In the genomic region with DNA sequence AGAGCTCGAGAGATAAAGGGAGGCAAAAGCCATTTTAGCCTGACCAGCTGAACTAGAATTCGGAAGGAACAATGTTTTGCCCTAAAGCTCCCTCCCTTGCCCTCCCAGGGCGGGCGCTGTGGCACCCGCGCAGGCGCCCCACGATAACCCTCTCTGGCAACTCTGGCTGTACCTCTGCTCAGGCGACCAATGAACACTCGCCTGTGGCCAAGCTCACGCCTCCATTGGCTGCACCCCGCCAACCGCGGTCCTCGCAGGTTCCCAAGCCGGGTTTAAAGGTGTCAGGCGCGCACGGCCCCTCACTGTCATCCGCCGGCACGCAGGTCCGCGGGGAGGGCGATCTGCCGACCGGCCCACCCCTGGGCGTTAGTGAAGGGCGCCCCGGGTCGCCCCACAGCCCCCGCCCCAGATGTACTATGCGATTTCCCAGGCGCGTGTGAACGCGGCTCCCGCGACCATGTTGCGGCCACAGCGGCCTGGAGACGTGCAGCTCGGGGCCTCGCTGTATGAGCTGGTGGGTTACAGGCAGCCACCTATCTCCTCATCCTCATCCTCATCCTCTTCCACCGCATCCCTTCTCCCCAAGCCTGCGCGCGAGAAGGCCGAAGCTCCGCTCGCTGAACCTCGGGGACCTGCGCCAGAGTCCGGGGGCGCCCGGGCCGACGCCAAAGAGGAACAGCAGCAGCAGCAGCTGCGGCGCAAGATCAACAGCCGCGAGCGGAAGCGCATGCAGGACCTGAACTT, we compare ENCODE assay signal across 9 mouse cellular contexts. TPM values are rescaled to one million over a fixed set of nuclear protein-coding genes. Genes with fewer than 3 reads are reported as not detected.
A peak's percentile ranks its signal among the peaks of the same experiment; 100 is the strongest.
DNase-seq lines count a peak whose midpoint lies in the region; ATAC-seq and TF ChIP-seq lines count a peak whose summit lies in the region.
"Had no signal": no experiment of that assay in that cellular context is flagged by ENCODE, and none has a peak within 500 bp of the region (broad histone marks: within the 10 kb centered on the region; RNA-seq: fewer than 3 reads in every experiment).

A gene (plus strand): TSS at position 305 of the 744 bp plus-strand sequence.

- peaks cover 100% of the 10 kb centered on the region for H3K27me3 ChIP-seq in forebrain, embryonic 10.5 days (ENCODE audit: poor library complexity, severe bottlenecking)
- peaks cover 100% of the 10 kb centered on the region for H3K27me3 ChIP-seq in heart, embryonic 13.5 days (replicated peaks)
- H3K27me3 ChIP-seq in liver, adult 2 months (ENCODE audit: control insufficient read depth, insufficient read depth, low read length) = no peaks in the 10 kb centered on the region
- H3K27me3 ChIP-seq in neural tube, embryonic 12.5 days (replicated peaks) = peaks cover 99% of the 10 kb centered on the region

- H3K36me3 ChIP-seq in forebrain, embryonic 10.5 days (replicated peaks) = no peaks in the 10 kb centered on the region
- no peaks in the 10 kb centered on the region for H3K36me3 ChIP-seq in heart, embryonic 13.5 days
- no peaks in the 10 kb centered on the region for H3K36me3 ChIP-seq in liver, adult 2 months (ENCODE audit: control insufficient read depth, insufficient read depth, low read length)
- no peaks in the 10 kb centered on the region for H3K36me3 ChIP-seq in neural tube, embryonic 12.5 days

- no peaks in the 10 kb centered on the region for H3K79me2 ChIP-seq in liver, adult 2 months (ENCODE audit: control insufficient read depth, insufficient read depth, low read length)

- peak within 1 kb of the TSS; percentile 54 for H3K4me3 ChIP-seq in forebrain, embryonic 10.5 days
- peak within 1 kb of the TSS; percentile 56 for H3K4me3 ChIP-seq in heart, embryonic 13.5 days
- peak within 1 kb of the TSS; percentile 52; the same call in 1 of the 2 replicates for H3K4me3 ChIP-seq in liver, adult 2 months (ENCODE audit: insufficient read depth, low read depth, low read length)
- peak within 1 kb of the TSS; percentile 37 for H3K4me3 ChIP-seq in neural tube, embryonic 12.5 days

- DNase-seq in ovary, adult 18-20 months (ENCODE audit: low spot score) = peak; percentile 16
- DNase-seq in ovary, postnatal 10 days (ENCODE audit: low spot score) = no peak
- DNase-seq in forebrain, embryonic 10.5 days (ENCODE audit: extremely low spot score, low spot score) = peak; percentile 79
- peak; percentile 39 for DNase-seq in kidney, postnatal 10 days
- DNase-seq in liver, adult 2 months (ENCODE audit: extremely low read depth, low read depth, low spot score) = peak; percentile 88
- DNase-seq in urinary bladder, postnatal 14 days (ENCODE audit: low spot score) = peak; percentile 22

- peak within 1 kb of the TSS; percentile 74 for H3K27ac ChIP-seq in forebrain, embryonic 10.5 days
- H3K27ac ChIP-seq in heart, embryonic 13.5 days (replicated peaks) = no peak within 1 kb of the TSS
- peak within 1 kb of the TSS; percentile 88 for H3K27ac ChIP-seq in liver, adult 2 months (replicated peaks; ENCODE audit: insufficient read depth, low read depth, low read length)
- no peak within 1 kb of the TSS for H3K27ac ChIP-seq in neural tube, embryonic 12.5 days

- peaks cover 34% of the 10 kb centered on the region for H3K4me1 ChIP-seq in forebrain, embryonic 10.5 days
- peaks cover 14% of the 10 kb centered on the region for H3K4me1 ChIP-seq in heart, embryonic 13.5 days
- peaks cover 2% of the 10 kb centered on the region; the same call in 1 of the 2 replicates for H3K4me1 ChIP-seq in liver, adult 2 months (ENCODE audit: control insufficient read depth, insufficient read depth, low read length)
- peaks cover 14% of the 10 kb centered on the region for H3K4me1 ChIP-seq in neural tube, embryonic 12.5 days

- no peak for ATAC-seq in heart, embryonic 13.5 days (ENCODE audit: extremely low read depth, insufficient number of reproducible peaks, low FRiP score, low TSS enrichment)
- peak; percentile 86 for ATAC-seq in neural tube, embryonic 12.5 days (ENCODE audit: low FRiP score, low read depth)

- WGBS in forebrain, embryonic 10.5 days = under 1% methylated on average over 64 of the region's 64 CpGs
- WGBS in heart, embryonic 13.5 days = under 1% methylated on average over 60 of the region's 64 CpGs
- WGBS in liver, adult 2 months = 1% methylated on average over 64 of the region's 64 CpGs
- under 1% methylated on average over 64 of the region's 64 CpGs for WGBS in neural tube, embryonic 12.5 days

- no peak for TF ChIP-seq CTCF in liver, adult 2 months (IDR thresholded peaks at IDR 0.05; ENCODE audit: low read depth, low read length)

- H3K9ac ChIP-seq in heart, embryonic 13.5 days = peak within 1 kb of the TSS; percentile 45; the same call in 1 of the 2 replicates
- H3K9ac ChIP-seq in liver, adult 2 months (ENCODE audit: low read depth, low read length) = peak within 1 kb of the TSS; percentile 50
- no peak within 1 kb of the TSS for H3K9ac ChIP-seq in neural tube, embryonic 12.5 days

- TF ChIP-seq POLR2A in liver, adult 2 months (IDR thresholded peaks at IDR 0.05; ENCODE audit: extremely low read depth, insufficient read depth, low read length) = no peak

- peak within 1 kb of the TSS; percentile 76 for H3K4me2 ChIP-seq in heart, embryonic 13.5 days
- peak within 1 kb of the TSS; percentile 75 for H3K4me2 ChIP-seq in neural tube, embryonic 12.5 days (replicated peaks)

- no peaks in the 10 kb centered on the region for H3K9me3 ChIP-seq in forebrain, embryonic 10.5 days
- no peaks in the 10 kb centered on the region for H3K9me3 ChIP-seq in heart, embryonic 13.5 days
- H3K9me3 ChIP-seq in neural tube, embryonic 12.5 days = no peaks in the 10 kb centered on the region

RNA-seq across cellular contexts. Expression of the gene that starts here (rescaled TPM):
- 8.3 and 8.5 TPM in 2 replicates for polyA plus RNA-seq in forebrain, embryonic 10.5 days (2016; fragmentation: Nextera tagmentation; extraction: Ambion mirVana)
- 0.15 TPM in 1 of 2 replicates, not detected in the other for polyA plus RNA-seq in heart, embryonic 13.5 days (2015; fragmentation: Nextera tagmentation; extraction: Ambion mirVana)
- 0.34 and 0.55 TPM in 2 replicates for total RNA-seq in liver, adult 2 months (2014; rRNA removed)
- polyA plus RNA-seq in liver, adult 2 months (2012; rRNA removed) = 2.1 and 2.4 TPM in 2 replicates
- polyA plus RNA-seq in neural tube, embryonic 12.5 days (2016; fragmentation: Nextera tagmentation; extraction: Ambion mirVana) = 3.1 and 5.1 TPM in 2 replicates
- polyA plus RNA-seq: C2C12 had no signal

Comparison
In these comparisons a context has a peak if more than half of its experiments do, and no peak if none do; other contexts are left out.
1. H3K27ac ChIP-seq: peak in forebrain, embryonic 10.5 days (single experiment) and liver, adult 2 months (single experiment); none in heart, embryonic 13.5 days (single experiment) and neural tube, embryonic 12.5 days (single experiment).
2. Peak in every context shown above with its lines, with median percentiles within 50 percentile points of each other: H3K4me3 ChIP-seq.